8 mouse cellular contexts compared by ENCODE assay signal in the genomic region with DNA sequence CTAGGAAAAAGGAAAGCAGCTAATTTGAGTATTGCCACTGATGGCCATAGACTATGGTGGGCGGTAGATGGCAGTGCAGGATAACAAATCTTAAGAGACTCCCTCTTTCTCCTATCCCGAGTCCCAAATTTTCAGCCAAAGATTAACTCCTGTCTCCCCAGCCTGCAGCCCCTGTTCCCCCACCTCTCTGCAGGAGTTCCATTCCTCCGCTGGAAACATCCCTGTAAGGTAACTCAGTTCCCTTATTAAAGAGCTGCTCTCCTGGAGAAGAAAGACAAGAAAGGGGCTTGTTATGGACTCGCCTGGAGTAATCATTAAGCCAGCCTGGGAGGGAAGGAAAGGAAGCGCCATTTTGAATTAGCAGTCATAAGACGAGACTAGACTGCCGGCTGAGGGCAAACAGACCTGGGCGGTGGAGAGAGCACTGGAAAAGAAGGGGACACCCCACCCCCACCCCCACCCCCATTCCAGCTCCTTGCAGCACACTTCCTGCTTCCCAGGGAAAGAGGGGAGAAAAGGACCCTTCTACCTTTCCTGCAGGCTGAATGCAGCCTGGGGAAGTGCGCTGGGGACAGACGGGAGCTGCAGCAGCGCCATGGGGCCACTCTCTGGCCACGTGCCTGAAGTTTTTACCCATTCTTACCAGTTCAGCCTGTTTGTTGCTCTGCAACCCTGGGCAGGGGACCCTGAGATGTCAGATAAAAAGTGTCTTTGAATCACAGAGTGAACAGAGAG. TPM values are rescaled to one million over a fixed set of nuclear protein-coding genes. Genes with fewer than 3 reads are reported as not detected.
A peak's percentile ranks its signal among the peaks of the same experiment; 100 is the strongest.
DNase-seq lines count a peak whose midpoint lies in the region; ATAC-seq lines count a peak whose summit lies in the region.

No protein-coding gene starts in this region.

- H3K4me1 ChIP-seq in hindbrain, embryonic 13.5 days (replicated peaks), result peaks cover 7% of the 10 kb centered on the region
- no peaks in the 10 kb centered on the region for H3K4me1 ChIP-seq in lung, embryonic 16.5 days (replicated peaks; ENCODE audit: control insufficient read depth, insufficient read depth, low read length)

- peak; percentile 92 for DNase-seq in R1 (ENCODE audit: low read depth, low spot score)
- peak; percentile 92 to 93 for DNase-seq in cerebellum, postnatal 10 days
- DNase-seq in frontal cortex, postnatal 25 days (ENCODE audit: low spot score in 2 of 2), result peak; percentile 59 to 74
- DNase-seq in layer of hippocampus, postnatal 10 days (ENCODE audit: low spot score in 2 of 2), result peak; percentile 80 to 87
- peak; percentile 63 for DNase-seq in ovary, postnatal 36 days (ENCODE audit: low spot score)
- peak; percentile 55 for DNase-seq in urinary bladder, postnatal 25 days (ENCODE audit: low spot score)

- H3K9ac ChIP-seq in hindbrain, embryonic 13.5 days, result peak overlapping the region; percentile 82
- peak overlapping the region; percentile 87 for H3K9ac ChIP-seq in lung, embryonic 16.5 days (ENCODE audit: low read length)

- WGBS in hindbrain, embryonic 13.5 days, result 0% methylated on average over 12 of the region's 12 CpGs
- 0% methylated on average over 12 of the region's 12 CpGs for WGBS in lung, embryonic 16.5 days

- peak overlapping the region; percentile 53 for H3K4me3 ChIP-seq in hindbrain, embryonic 13.5 days
- H3K4me3 ChIP-seq in lung, embryonic 16.5 days (ENCODE audit: low read length), result peak overlapping the region; percentile 53

- peaks cover 11% of the 10 kb centered on the region for H3K36me3 ChIP-seq in hindbrain, embryonic 13.5 days
- H3K36me3 ChIP-seq in lung, embryonic 16.5 days (ENCODE audit: control insufficient read depth, insufficient read depth, low read length), result peaks cover 10% of the 10 kb centered on the region; the same call in 1 of the 2 replicates

- H3K4me2 ChIP-seq in hindbrain, embryonic 13.5 days, result peak overlapping the region; percentile 66
- peak overlapping the region; percentile 70 for H3K4me2 ChIP-seq in lung, embryonic 16.5 days (ENCODE audit: low read depth, low read length)

- ATAC-seq in hindbrain, embryonic 13.5 days (ENCODE audit: low FRiP score), result peak; percentile 95
- peak; percentile 95 for ATAC-seq in lung, embryonic 16.5 days (ENCODE audit: low read depth)

- H3K27me3 ChIP-seq in hindbrain, embryonic 13.5 days, result no peaks in the 10 kb centered on the region
- H3K27me3 ChIP-seq in lung, embryonic 16.5 days (ENCODE audit: control insufficient read depth, insufficient read depth, low read depth, low read length), result no peaks in the 10 kb centered on the region

- H3K9me3 ChIP-seq in hindbrain, embryonic 13.5 days, result no peaks in the 10 kb centered on the region
- H3K9me3 ChIP-seq in lung, embryonic 16.5 days (ENCODE audit: control insufficient read depth, low read length), result no peaks in the 10 kb centered on the region

- peak overlapping the region; percentile 91 for H3K27ac ChIP-seq in hindbrain, embryonic 13.5 days
- H3K27ac ChIP-seq in lung, embryonic 16.5 days (ENCODE audit: low read length), result peak overlapping the region; percentile 86

RNA-seq across cellular contexts. Expression of a gene that starts 10.2 kb away (rescaled TPM):
- 7.3 and 8.0 TPM in 2 replicates for polyA plus RNA-seq in hindbrain, embryonic 13.5 days (2015; fragmentation: Nextera tagmentation; extraction: Ambion mirVana)
- 10 to 100 TPM; 12.7 to 15.2 TPM for total RNA-seq in layer of hippocampus, postnatal 10 days (2021)
- 16.0 and 16.4 TPM in 2 replicates for polyA plus RNA-seq in lung, embryonic 16.5 days (2015; fragmentation: Nextera tagmentation; extraction: Ambion mirVana)

Comparison
In these comparisons a context has a peak if more than half of its experiments do, and no peak if none do; other contexts are left out.
1. Peak in every context shown above with its lines: DNase-seq, ATAC-seq, H3K4me3 ChIP-seq and H3K27ac ChIP-seq.